Comparison of ENCODE assay signal across 26 mouse cellular contexts in genomic region chr2:29223591-29224262, GRCm38 (mm10). TPM values are rescaled to one million over a fixed set of nuclear protein-coding genes. Genes with fewer than 3 reads are reported as not detected.
DNase-seq lines count a peak whose midpoint lies in the region; ATAC-seq and TF ChIP-seq lines count a peak whose summit lies in the region.
"Had no signal": no experiment of that assay in that cellular context is flagged by ENCODE, and none has a peak within 500 bp of the region (broad histone marks: within the 10 kb centered on the region; RNA-seq: fewer than 3 reads in every experiment).

No protein-coding gene starts in this region.

- no peak for ATAC-seq in hindbrain, embryonic 11.5 days (ENCODE audit: low FRiP score)
- ATAC-seq: CD4-positive, CD25-positive, alpha-beta regulatory T cell, adult 4 months; forebrain, embryonic 14.5 days; intestine, postnatal 0 days had no signal

- H3K36me3 ChIP-seq in hindbrain, embryonic 10.5 days: no peaks in the 10 kb centered on the region
- H3K36me3 ChIP-seq in hindbrain, embryonic 11.5 days (ENCODE audit: control insufficient read depth, insufficient read depth, low read length): no peaks in the 10 kb centered on the region
- H3K36me3 ChIP-seq in ES-Bruce4 (ENCODE audit: control insufficient read depth, insufficient read depth, low read length, poor library complexity, severe bottlenecking): no peaks in the 10 kb centered on the region
- H3K36me3 ChIP-seq: embryonic facial prominence, embryonic 12.5 days; G1E; hindbrain, embryonic 13.5 days; limb, embryonic 13.5 days; lung, embryonic 15.5 days; midbrain, embryonic 12.5 days; neural tube, embryonic 13.5 days had no signal

- H3K4me3 ChIP-seq in hindbrain, embryonic 10.5 days: no peak overlapping the region
- no peak overlapping the region for H3K4me3 ChIP-seq in hindbrain, embryonic 11.5 days (ENCODE audit: low read depth, low read length)
- peak overlapping the region; percentile 0; the same call in 1 of the 2 replicates for H3K4me3 ChIP-seq in ES-Bruce4 (ENCODE audit: low read depth, low read length)
- H3K4me3 ChIP-seq: embryonic facial prominence, embryonic 12.5 days; hindbrain, embryonic 13.5 days; limb, embryonic 13.5 days; lung, embryonic 15.5 days; midbrain, embryonic 12.5 days; myocyte; neural tube, embryonic 13.5 days had no signal

- TF ChIP-seq EP300 in ES-Bruce4 (IDR thresholded peaks at IDR 0.05; ENCODE audit: insufficient read depth, low read depth, low read length): peak; percentile 48; the same call in 1 of the 2 replicates

- H3K27ac ChIP-seq in hindbrain, embryonic 10.5 days: peak overlapping the region; percentile 23
- no peak overlapping the region for H3K27ac ChIP-seq in hindbrain, embryonic 11.5 days (ENCODE audit: low read depth, low read length)
- H3K27ac ChIP-seq in ES-Bruce4 (ENCODE audit: insufficient read depth, low read length): no peak overlapping the region
- H3K27ac ChIP-seq: embryonic facial prominence, embryonic 12.5 days; hindbrain, embryonic 13.5 days; limb, embryonic 13.5 days; lung, embryonic 15.5 days; midbrain, embryonic 12.5 days; neural tube, embryonic 13.5 days had no signal

- 45% methylated on average over 7 of the region's 7 CpGs for WGBS in hindbrain, embryonic 10.5 days
- 51% methylated on average over 7 of the region's 7 CpGs for WGBS in hindbrain, embryonic 11.5 days

- no peak for TF ChIP-seq CTCF in ES-Bruce4 (IDR thresholded peaks at IDR 0.05; ENCODE audit: low read depth, low read length)
- TF ChIP-seq CTCF in brain, embryonic 14.5 days (IDR thresholded peaks at IDR 0.05; ENCODE audit: borderline replicate concordance, extremely low read depth, insufficient read depth, insufficient read length): no peak

- no peak overlapping the region for H3K9ac ChIP-seq in hindbrain, embryonic 11.5 days (ENCODE audit: low read depth, low read length)
- H3K9ac ChIP-seq in ES-Bruce4 (ENCODE audit: low read depth, poor library complexity, severe bottlenecking): no peak overlapping the region
- H3K9ac ChIP-seq: embryonic facial prominence, embryonic 12.5 days; hindbrain, embryonic 13.5 days; limb, embryonic 13.5 days; lung, embryonic 15.5 days; midbrain, embryonic 12.5 days; neural tube, embryonic 13.5 days had no signal

- H3K27me3 ChIP-seq in hindbrain, embryonic 10.5 days (ENCODE audit: insufficient read depth, poor library complexity, severe bottlenecking): 0 out of 2 replicates have a peak, but pooled peaks cover 3% of the 10 kb centered on the region
- H3K27me3 ChIP-seq in hindbrain, embryonic 11.5 days (ENCODE audit: control insufficient read depth, insufficient read depth, low read length): no peaks in the 10 kb centered on the region
- H3K27me3 ChIP-seq in ES-Bruce4 (ENCODE audit: control insufficient read depth, insufficient read depth, low read length, poor library complexity, severe bottlenecking): no peaks in the 10 kb centered on the region
- H3K27me3 ChIP-seq: embryonic facial prominence, embryonic 12.5 days; hindbrain, embryonic 13.5 days; limb, embryonic 13.5 days; lung, embryonic 15.5 days; midbrain, embryonic 12.5 days; neural tube, embryonic 13.5 days had no signal

- no peak for TF ChIP-seq POLR2A in ES-Bruce4 (IDR thresholded peaks at IDR 0.05; ENCODE audit: insufficient read depth, low read length)
- no peak for TF ChIP-seq POLR2A in brain, embryonic 14.5 days (IDR thresholded peaks at IDR 0.05; ENCODE audit: borderline replicate concordance, extremely low read depth, insufficient read depth, insufficient read length, poor library complexity, severe bottlenecking)

- peak; percentile 50 to 63 for DNase-seq in cerebellum, postnatal 14 days
- DNase-seq in cerebellum, adult 8-10 months: no peak
- DNase-seq in hindbrain, embryonic 10.5 days (ENCODE audit: low spot score): no peak
- no peak for DNase-seq in hindbrain, embryonic 11.5 days (ENCODE audit: low spot score)
- peak; percentile 14 for DNase-seq in brain, embryonic 14.5 days (ENCODE audit: low read depth)
- no peak for DNase-seq in neural tube, embryonic 10.5 days (ENCODE audit: extremely low spot score, low spot score)
- DNase-seq: adrenal gland, adult 8-10 months; embryo, embryonic 11 days; heart, postnatal 14 days; kidney, adult 9 months; kidney, postnatal 14 days; thymus, postnatal 14 days had no signal

- peaks cover 25% of the 10 kb centered on the region for H3K4me1 ChIP-seq in hindbrain, embryonic 10.5 days (replicated peaks)
- peaks cover 3% of the 10 kb centered on the region; the same call in 1 of the 2 replicates for H3K4me1 ChIP-seq in hindbrain, embryonic 11.5 days (replicated peaks; ENCODE audit: control insufficient read depth, insufficient read depth, low read length)
- H3K4me1 ChIP-seq in ES-Bruce4 (ENCODE audit: control insufficient read depth, insufficient read depth, low read length): peaks cover 2% of the 10 kb centered on the region
- H3K4me1 ChIP-seq: limb, embryonic 13.5 days; lung, embryonic 15.5 days had no signal

- no peaks in the 10 kb centered on the region for H3K9me3 ChIP-seq in hindbrain, embryonic 10.5 days
- H3K9me3 ChIP-seq in hindbrain, embryonic 11.5 days (ENCODE audit: control insufficient read depth, low read length): no peaks in the 10 kb centered on the region
- H3K9me3 ChIP-seq in ES-Bruce4 (replicated peaks; ENCODE audit: control insufficient read depth, insufficient read depth, low read length, poor library complexity, severe bottlenecking): no peaks in the 10 kb centered on the region
- H3K9me3 ChIP-seq: embryonic facial prominence, embryonic 12.5 days; G1E; hindbrain, embryonic 13.5 days; limb, embryonic 13.5 days; lung, embryonic 15.5 days; midbrain, embryonic 12.5 days; neural tube, embryonic 13.5 days had no signal

- no peak overlapping the region for H3K4me2 ChIP-seq in hindbrain, embryonic 11.5 days (replicated peaks; ENCODE audit: low read depth, low read length)
- H3K4me2 ChIP-seq: embryonic facial prominence, embryonic 12.5 days; hindbrain, embryonic 13.5 days; limb, embryonic 13.5 days; liver, embryonic 11.5 days; lung, embryonic 15.5 days; midbrain, embryonic 12.5 days; neural tube, embryonic 13.5 days had no signal

RNA-seq across cellular contexts. Expression of gene Ntng2, which starts 29.1 kb away (rescaled TPM):
- 1.4 and 1.7 TPM in 2 replicates for polyA plus RNA-seq in hindbrain, embryonic 10.5 days (2016; fragmentation: Nextera tagmentation; extraction: Ambion mirVana)
- 2.7 and 2.8 TPM in 2 replicates for polyA plus RNA-seq in hindbrain, embryonic 11.5 days (2014; fragmentation: Nextera tagmentation; extraction: Ambion mirVana)
- 0.30 TPM in 1 of 2 replicates, not detected in the other for polyA plus RNA-seq in ES-Bruce4 (2011; ENCODE audit: insufficient read depth, insufficient read length, low read depth, missing spikeins)
- 76.2 and 76.6 TPM in 2 replicates for polyA plus RNA-seq in brain, embryonic 14.5 days (2012; rRNA removed)
- polyA plus RNA-seq: G1E; heart, embryonic 14.5 days; liver, embryonic 11.5 days had no signal

Comparison
In these comparisons a context has a peak if more than half of its experiments do, and no peak if none do; other contexts are left out.
1. DNase-seq: peak in cerebellum, postnatal 14 days (2 of 2) and brain, embryonic 14.5 days (single experiment); none in cerebellum, adult 8-10 months (single experiment), hindbrain, embryonic 10.5 days (single experiment), hindbrain, embryonic 11.5 days (single experiment) and neural tube, embryonic 10.5 days (single experiment).
2. RNA of gene Ntng2, which starts 29.1 kb away (polyA plus RNA-seq): 76.2 to 76.6 TPM in brain, embryonic 14.5 days; 2.7 to 2.8 TPM in hindbrain, embryonic 11.5 days, 1.4 to 1.7 TPM in hindbrain, embryonic 10.5 days and 0.30 TPM in ES-Bruce4; every median in the first group is over 10 times any median in the second.